Mouse (Mus musculus) heart, postnatal 0 days (tissue): ENCODE results near the gene Abca4.

Experiments used
- CTCF ChIP-seq: IDR thresholded peaks from 2 replicates; pipeline ENCODE4 v1.5.1; 2016; ENCODE audit warnings: antibody characterized with exemption, control low read depth, low read depth
- EP300 ChIP-seq: IDR thresholded peaks from 2 replicates; pipeline ENCODE4 v1.6.1; 2016; ENCODE audit warnings: antibody characterized with exemption, low read depth

- TF ChIP-seq CTCF (no peak), EP300 (no peak)
Measured at GRCm38 (mm10) chr3:122145430-122145829, 101.2 kb downstream of the Abca4 start.
